Mouse (Mus musculus): Measurements from ENCODE around the gene Clip2. TPM values are rescaled to one million over a fixed set of nuclear protein-coding genes. Genes with fewer than 3 reads are reported as not detected.

Gene Clip2
- total and polyA plus RNA-seq, 3 experiments, result 0.28 to 0.53 (median 0.38) TPM

GRCm38 (mm10) chr5:134568030-134568429 lies 15.8 kb upstream of the Clip2 start:
- ATAC-seq (ENCODE audit: extremely low read depth, insufficient number of reproducible peaks, low FRiP score, poor library complexity, severe bottlenecking) (no peak), DNase-seq (ENCODE audit: low spot score) (no peak)
- no peak for TF ChIP-seq GATA1 (IDR thresholded peaks at IDR 0.05; ENCODE audit: borderline replicate concordance, low read length)
- peaks cover 35% of the 10 kb centered on the region for H3K27me3 ChIP-seq (ENCODE audit: insufficient read depth, low read length)
- H3K4me1 ChIP-seq (ENCODE audit: insufficient read depth, low read depth, low read length), result peaks cover 12% of the 10 kb centered on the region
- H3K9me3 ChIP-seq (replicated peaks), result no peaks in the 10 kb centered on the region
- no peak overlapping the region for H3K4me3 ChIP-seq (ENCODE audit: low read depth, low read length)
- no peaks in the 10 kb centered on the region for H3K36me3 ChIP-seq (replicated peaks)

GRCm38 (mm10) chr5:134567445-134567844 lies 15.2 kb upstream of the Clip2 start:
- Histone ChIP-seq H3K36me3 (replicated peaks) (no peaks in the 10 kb centered on the region), H3K27me3 (ENCODE audit: insufficient read depth, low read length) (peaks cover 32% of the 10 kb centered on the region), H3K4me1 (ENCODE audit: insufficient read depth, low read depth, low read length) (peaks cover 9% of the 10 kb centered on the region), H3K4me3 (ENCODE audit: low read depth, low read length) (no peak overlapping the region), H3K9me3 (replicated peaks) (no peaks in the 10 kb centered on the region)
- DNase-seq (ENCODE audit: low spot score) (no peak), ATAC-seq (ENCODE audit: extremely low read depth, insufficient number of reproducible peaks, low FRiP score, poor library complexity, severe bottlenecking) (no peak)
- TF ChIP-seq POLR2AphosphoS5 (IDR thresholded peaks at IDR 0.05; ENCODE audit: insufficient replicate concordance, low read depth, low read length), result no peak
- TF ChIP-seq GATA1 (IDR thresholded peaks at IDR 0.05; ENCODE audit: borderline replicate concordance, low read length), result no peak
- no peak for TF ChIP-seq GATA2 (IDR thresholded peaks at IDR 0.05; ENCODE audit: borderline replicate concordance, low read depth, low read length)
- no peak for TF ChIP-seq CTCF (IDR thresholded peaks at IDR 0.05; ENCODE audit: low read depth, low read length)
- no peak for TF ChIP-seq TAL1 (conservative IDR thresholded peaks at IDR 0.05; ENCODE audit: low read depth, low read length)

GRCm38 (mm10) chr5:134565696-134566095 lies 13.5 kb upstream of the Clip2 start:
- H3K9me3 ChIP-seq (replicated peaks), result no peaks in the 10 kb centered on the region
- DNase-seq (ENCODE audit: low spot score) (no peak), ATAC-seq (ENCODE audit: extremely low read depth, insufficient number of reproducible peaks, low FRiP score, poor library complexity, severe bottlenecking) (no peak)
- TF ChIP-seq GATA1 (IDR thresholded peaks at IDR 0.05; ENCODE audit: borderline replicate concordance, low read length), result no peak
- TF ChIP-seq CTCF (IDR thresholded peaks at IDR 0.05; ENCODE audit: low read depth, low read length), result no peak
- no peak for TF ChIP-seq GATA2 (IDR thresholded peaks at IDR 0.05; ENCODE audit: borderline replicate concordance, low read depth, low read length)
- no peak for TF ChIP-seq TAL1 (conservative IDR thresholded peaks at IDR 0.05; ENCODE audit: low read depth, low read length)
- no peak for TF ChIP-seq POLR2AphosphoS5 (IDR thresholded peaks at IDR 0.05; ENCODE audit: insufficient replicate concordance, low read depth, low read length)
- H3K36me3 ChIP-seq (replicated peaks), result no peaks in the 10 kb centered on the region
- H3K4me3 ChIP-seq (ENCODE audit: low read depth, low read length), result no peak overlapping the region
- no peaks in the 10 kb centered on the region; the same call in 1 of the 2 replicates for H3K4me1 ChIP-seq (ENCODE audit: insufficient read depth, low read depth, low read length)
- peaks cover 22% of the 10 kb centered on the region for H3K27me3 ChIP-seq (ENCODE audit: insufficient read depth, low read length)

- DNase-seq (ENCODE audit: low spot score), result no peak
- no peaks in the 10 kb centered on the region for H3K9me3 ChIP-seq (replicated peaks)
- H3K4me1 ChIP-seq (ENCODE audit: insufficient read depth, low read depth, low read length), result no peaks in the 10 kb centered on the region; the same call in 1 of the 2 replicates
- ATAC-seq (ENCODE audit: extremely low read depth, insufficient number of reproducible peaks, low FRiP score, poor library complexity, severe bottlenecking), result no peak
- no peak for TF ChIP-seq TAL1 (conservative IDR thresholded peaks at IDR 0.05; ENCODE audit: low read depth, low read length)
- no peak for TF ChIP-seq GATA2 (IDR thresholded peaks at IDR 0.05; ENCODE audit: borderline replicate concordance, low read depth, low read length)
- TF ChIP-seq CTCF (IDR thresholded peaks at IDR 0.05; ENCODE audit: low read depth, low read length), result no peak
- TF ChIP-seq GATA1 (IDR thresholded peaks at IDR 0.05; ENCODE audit: borderline replicate concordance, low read length), result no peak
- TF ChIP-seq POLR2AphosphoS5 (IDR thresholded peaks at IDR 0.05; ENCODE audit: insufficient replicate concordance, low read depth, low read length), result no peak
- H3K4me3 ChIP-seq (ENCODE audit: low read depth, low read length), result no peak overlapping the region
- H3K36me3 ChIP-seq (replicated peaks), result no peaks in the 10 kb centered on the region
- peaks cover 22% of the 10 kb centered on the region for H3K27me3 ChIP-seq (ENCODE audit: insufficient read depth, low read length)
Observed at GRCm38 (mm10) chr5:134564272-134564671, 12.0 kb upstream of the Clip2 start.

GRCm38 (mm10) chr5:134560450-134561171 lies 8.4 kb upstream of the Clip2 start:
- ATAC-seq (ENCODE audit: extremely low read depth, insufficient number of reproducible peaks, low FRiP score, poor library complexity, severe bottlenecking) (no peak), DNase-seq (ENCODE audit: low spot score) (no peak)
- no peak for TF ChIP-seq TAL1 (conservative IDR thresholded peaks at IDR 0.05; ENCODE audit: low read depth, low read length)
- TF ChIP-seq GATA2 (IDR thresholded peaks at IDR 0.05; ENCODE audit: borderline replicate concordance, low read depth, low read length), result no peak
- no peak for TF ChIP-seq GATA1 (IDR thresholded peaks at IDR 0.05; ENCODE audit: borderline replicate concordance, low read length)
- no peak for TF ChIP-seq CTCF (IDR thresholded peaks at IDR 0.05; ENCODE audit: low read depth, low read length)
- TF ChIP-seq POLR2AphosphoS5 (IDR thresholded peaks at IDR 0.05; ENCODE audit: insufficient replicate concordance, low read depth, low read length), result no peak
- no peaks in the 10 kb centered on the region for H3K4me1 ChIP-seq (ENCODE audit: insufficient read depth, low read depth, low read length)
- peaks cover 6% of the 10 kb centered on the region; the same call in 1 of the 2 replicates for H3K27me3 ChIP-seq (ENCODE audit: insufficient read depth, low read length)
- H3K9me3 ChIP-seq (replicated peaks), result no peaks in the 10 kb centered on the region
- H3K4me3 ChIP-seq (ENCODE audit: low read depth, low read length), result no peak overlapping the region
- H3K36me3 ChIP-seq (replicated peaks), result no peaks in the 10 kb centered on the region

- TF ChIP-seq POLR2AphosphoS5 (IDR thresholded peaks at IDR 0.05; ENCODE audit: insufficient replicate concordance, low read depth, low read length) (no peak), GATA1 (IDR thresholded peaks at IDR 0.05; ENCODE audit: borderline replicate concordance, low read length) (no peak), GATA2 (IDR thresholded peaks at IDR 0.05; ENCODE audit: borderline replicate concordance, low read depth, low read length) (no peak), TAL1 (conservative IDR thresholded peaks at IDR 0.05; ENCODE audit: low read depth, low read length) (no peak), CTCF (IDR thresholded peaks at IDR 0.05; ENCODE audit: low read depth, low read length) (no peak)
- ATAC-seq (ENCODE audit: extremely low read depth, insufficient number of reproducible peaks, low FRiP score, poor library complexity, severe bottlenecking) (no peak), DNase-seq (ENCODE audit: low spot score) (no peak)
- H3K4me3 ChIP-seq (ENCODE audit: low read depth, low read length), result no peak within 1 kb of the TSS
- no peaks in the 10 kb centered on the region for H3K4me1 ChIP-seq (ENCODE audit: insufficient read depth, low read depth, low read length)
- H3K27me3 ChIP-seq (ENCODE audit: insufficient read depth, low read length), result peaks cover 9% of the 10 kb centered on the region
- no peaks in the 10 kb centered on the region for H3K36me3 ChIP-seq (replicated peaks)
- no peaks in the 10 kb centered on the region for H3K9me3 ChIP-seq (replicated peaks)
Observed at GRCm38 (mm10) chr5:134560071-134560449, 7.8 kb upstream of the Clip2 start, which contains the start of gene Syna. Gene Syna (minus strand): TSS chr5:134560171.

Data from G1E (cell line).